Mouse (Mus musculus) bone marrow macrophage, adult 2 months (primary cell): ENCODE results near the gene St13. TPM values are rescaled to one million over a fixed set of nuclear protein-coding genes. Genes with fewer than 3 reads are reported as not detected.

Source experiments
- H3K27ac ChIP-seq: 2 replicates; pipeline ENCODE4 v1.5.1; 2012; ENCODE audit warnings: low read depth, low read length; ENCODE audit not compliant: insufficient read depth
- H3K4me1 ChIP-seq: 2 replicates; pipeline ENCODE4 v1.6.1; 2012; ENCODE audit warnings: low read length; ENCODE audit not compliant: control insufficient read depth, insufficient read depth
- H3K4me3 ChIP-seq: 2 replicates; pipeline ENCODE4 v1.5.1; 2012; ENCODE audit warnings: mild to moderate bottlenecking, low read length, moderate library complexity; ENCODE audit not compliant: insufficient read depth
- CTCF ChIP-seq: IDR thresholded peaks from 2 replicates; pipeline ENCODE4 v1.5.1; 2012; ENCODE audit warnings: low read depth, mild to moderate bottlenecking, low read length, moderate library complexity
- POLR2A ChIP-seq: IDR thresholded peaks from 2 replicates; pipeline ENCODE4 v1.6.1; 2012; ENCODE audit warnings: mild to moderate bottlenecking, low read depth, low read length, borderline replicate concordance
- polyA plus RNA-seq: library from polyadenylated mRNA; stranded (reverse); fragments of >200 nt; gene quantifications from 2 replicates; pipeline ENCODE4 v1.2.4, GENCODE M21; 2012; ENCODE audit not compliant: missing spikeins, insufficient read depth, insufficient read length

The St13 gene
- polyA plus RNA-seq, 1 experiment, result 202 TPM

DNA sequence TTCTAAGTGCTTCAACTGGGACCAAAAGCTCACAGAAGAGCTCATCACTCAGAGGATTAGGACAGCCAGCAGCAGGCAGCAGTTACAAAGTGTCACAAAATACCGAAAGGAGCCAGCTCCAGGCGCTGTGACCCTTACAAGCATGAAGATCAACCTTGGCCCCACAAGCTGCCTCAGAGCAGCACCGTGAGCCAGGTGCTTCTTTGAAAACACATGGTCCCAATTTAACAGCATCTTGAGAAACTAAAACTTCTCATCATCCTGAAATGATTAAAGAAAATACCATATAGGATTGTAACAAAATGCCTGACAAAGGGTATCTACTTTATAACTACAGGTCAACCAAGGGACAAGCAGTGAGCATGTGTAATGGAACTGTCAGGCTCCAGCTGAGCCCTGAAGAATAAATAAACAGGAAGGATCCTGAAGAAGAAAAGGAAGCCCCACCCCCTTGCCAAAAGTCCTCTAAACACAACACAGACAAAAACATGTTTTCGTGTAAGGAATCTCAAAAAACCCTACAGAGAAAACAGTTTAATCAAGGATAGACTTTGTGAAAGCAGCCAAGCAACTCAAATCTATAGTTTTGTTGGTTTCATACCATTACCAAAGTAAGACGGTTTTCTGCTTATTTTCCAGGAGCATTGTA lies 70.0 kb downstream of the St13 start:
- Histone ChIP-seq H3K4me1 (no peaks in the 10 kb centered on the region), H3K4me3 (no peak overlapping the region), H3K27ac (no peak overlapping the region)
- no peak for TF ChIP-seq CTCF

DNA sequence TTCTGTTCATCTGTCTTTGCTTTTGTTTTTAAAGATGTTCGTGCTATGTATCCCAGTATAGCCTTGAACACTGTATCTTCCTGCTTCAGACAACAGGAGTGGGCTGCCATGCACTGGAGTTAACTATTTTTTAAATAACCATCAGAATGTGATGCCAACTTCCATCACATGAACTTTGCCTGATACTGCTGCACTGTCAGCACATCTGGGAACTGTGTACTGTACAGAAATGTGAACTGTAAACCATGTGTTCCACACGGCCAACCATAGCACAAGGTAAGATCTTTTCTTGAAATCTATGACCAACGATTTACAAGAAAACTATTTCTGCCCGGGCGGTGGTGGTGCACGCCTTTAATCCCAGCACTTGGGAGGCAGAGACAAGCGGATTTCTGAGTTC lies 72.4 kb downstream of the St13 start:
- H3K4me3 ChIP-seq, result no peak overlapping the region
- 0 out of 2 replicates have a peak, but pooled peaks cover 3% of the 10 kb centered on the region for H3K4me1 ChIP-seq
- no peak for TF ChIP-seq POLR2A
- TF ChIP-seq CTCF, result no peak
- H3K27ac ChIP-seq, result no peak overlapping the region

DNA sequence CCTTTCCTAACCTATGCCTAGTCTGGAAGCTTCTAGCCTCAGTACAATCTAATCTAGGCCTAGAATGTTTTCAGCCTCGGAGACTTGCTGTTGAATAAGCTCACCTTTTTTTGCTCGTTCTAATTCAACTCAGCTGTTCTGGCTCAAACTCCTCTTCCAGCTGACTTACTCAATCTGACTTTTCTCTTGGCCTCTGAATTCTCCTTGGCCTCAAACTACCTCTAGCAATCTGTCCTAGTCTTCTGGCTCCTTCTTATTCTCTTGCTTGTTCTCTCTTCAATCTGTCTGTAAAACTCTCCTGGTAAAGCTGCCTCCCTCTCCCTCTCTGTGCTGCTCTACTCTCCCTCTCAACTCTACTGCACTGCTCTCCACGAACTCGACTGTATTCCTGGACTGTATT lies 74.9 kb downstream of the St13 start:
- H3K4me3 ChIP-seq, result no peak overlapping the region
- H3K4me1 ChIP-seq, result 0 out of 2 replicates have a peak, but pooled peaks cover 3% of the 10 kb centered on the region
- H3K27ac ChIP-seq, result no peak overlapping the region
- TF ChIP-seq CTCF (no peak), POLR2A (no peak)

DNA sequence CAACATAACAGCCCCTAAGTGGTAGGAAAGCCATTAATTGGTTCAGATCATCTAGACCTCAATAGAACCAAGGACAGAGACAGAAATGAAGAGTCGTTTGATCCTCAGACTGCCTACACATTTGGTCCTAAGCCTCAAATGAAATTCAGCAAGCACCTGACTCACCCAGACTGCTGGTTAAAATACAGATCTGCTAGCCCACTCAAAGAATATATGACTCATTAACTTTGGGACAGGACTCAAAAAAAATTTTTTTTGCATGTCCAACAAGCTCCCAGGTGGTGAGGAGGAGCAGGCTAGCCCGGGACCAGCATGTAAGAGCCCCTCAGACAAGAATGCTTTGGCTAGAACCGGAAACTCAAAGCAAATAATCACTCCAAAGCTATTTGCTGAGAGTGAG lies 79.7 kb downstream of the St13 start:
- TF ChIP-seq POLR2A (no peak), CTCF (no peak)
- 0 out of 2 replicates have a peak, but pooled peaks cover 3% of the 10 kb centered on the region for H3K4me1 ChIP-seq

DNA sequence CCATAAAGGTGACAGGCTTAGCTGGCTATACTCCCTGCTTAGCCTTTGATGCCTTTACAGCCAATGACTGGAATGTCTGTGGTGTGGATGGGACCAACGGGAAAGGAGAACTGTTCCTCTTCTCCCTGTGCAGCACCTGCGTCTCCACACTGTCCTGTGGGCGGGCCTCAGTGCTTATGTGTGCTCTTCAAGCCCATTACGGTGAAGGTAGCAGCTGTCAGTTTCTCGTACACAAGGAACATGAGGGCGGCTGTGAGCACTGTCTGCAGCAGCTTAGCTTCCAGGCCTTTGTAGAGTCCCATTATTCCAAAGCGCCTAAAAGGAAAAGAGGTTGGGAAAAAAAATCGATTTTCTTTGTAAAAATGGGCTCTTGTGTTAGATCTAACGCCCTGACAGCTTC lies 80.4 kb downstream of the St13 start:
- TF ChIP-seq CTCF (no peak), POLR2A (no peak)
- Histone ChIP-seq H3K4me3 (no peak overlapping the region), H3K4me1 (0 out of 2 replicates have a peak, but pooled peaks cover 3% of the 10 kb centered on the region), H3K27ac (no peak overlapping the region)

More for the DNA sequence above, 79.7 kb downstream of the St13 start:
- H3K27ac ChIP-seq, result no peak overlapping the region
- H3K4me3 ChIP-seq, result no peak overlapping the region

DNA sequence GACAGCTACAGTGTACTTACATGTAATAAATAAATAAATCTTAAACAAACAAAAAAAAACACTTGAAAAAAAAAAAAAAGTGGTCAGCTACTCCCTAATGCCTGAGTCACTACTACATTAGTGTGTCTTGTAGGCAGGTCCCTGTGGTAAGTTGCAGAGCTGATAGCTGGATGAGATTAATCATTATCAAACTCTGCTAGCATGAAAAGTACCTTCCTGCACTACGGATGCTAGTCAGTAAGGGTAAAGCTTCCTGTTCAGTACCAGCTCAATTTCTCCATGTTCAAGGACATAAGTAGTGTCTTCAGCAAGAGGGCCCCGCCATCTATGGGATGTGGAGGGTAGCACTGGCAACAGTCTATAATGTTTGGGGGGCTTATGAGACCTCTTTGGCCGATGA lies 85.9 kb downstream of the St13 start:
- no peak overlapping the region for H3K27ac ChIP-seq
- no peak overlapping the region for H3K4me3 ChIP-seq
- TF ChIP-seq CTCF (no peak), POLR2A (no peak)
- H3K4me1 ChIP-seq, result no peaks in the 10 kb centered on the region

Other genes with a start within 250 kb of the St13 start
- 62.6 and 66.0 TPM in 2 replicates for gene Mrtfa, start 209.3 kb downstream of the St13 start, polyA plus RNA-seq
- not detected in 2 replicates for gene Mchr1, start 164.6 kb downstream of the St13 start, polyA plus RNA-seq
- gene Slc25a17, start 39.3 kb downstream of the St13 start, polyA plus RNA-seq, result 38.0 and 42.7 TPM in 2 replicates
- gene Xpnpep3, start 61 bp upstream of the St13 start, polyA plus RNA-seq, result 8.8 and 9.8 TPM in 2 replicates
- 0.79 TPM in 1 of 2 replicates, not detected in the other for gene Dnajb7, start 8.2 kb upstream of the St13 start, polyA plus RNA-seq
- 113 and 142 TPM in 2 replicates for gene Rbx1, start 66.2 kb upstream of the St13 start, polyA plus RNA-seq
- gene Ep300, start 185.3 kb upstream of the St13 start, polyA plus RNA-seq, result 66.3 and 72.9 TPM in 2 replicates